Mouse (Mus musculus) embryo, embryonic 11 days (tissue): ENCODE measurements around the gene Pik3cd.

Experiments used
- DNase-seq: peaks from one replicate; pipeline ENCODE4 v3.0.0-alpha.2; 2015

The Pik3cd gene

DNA sequence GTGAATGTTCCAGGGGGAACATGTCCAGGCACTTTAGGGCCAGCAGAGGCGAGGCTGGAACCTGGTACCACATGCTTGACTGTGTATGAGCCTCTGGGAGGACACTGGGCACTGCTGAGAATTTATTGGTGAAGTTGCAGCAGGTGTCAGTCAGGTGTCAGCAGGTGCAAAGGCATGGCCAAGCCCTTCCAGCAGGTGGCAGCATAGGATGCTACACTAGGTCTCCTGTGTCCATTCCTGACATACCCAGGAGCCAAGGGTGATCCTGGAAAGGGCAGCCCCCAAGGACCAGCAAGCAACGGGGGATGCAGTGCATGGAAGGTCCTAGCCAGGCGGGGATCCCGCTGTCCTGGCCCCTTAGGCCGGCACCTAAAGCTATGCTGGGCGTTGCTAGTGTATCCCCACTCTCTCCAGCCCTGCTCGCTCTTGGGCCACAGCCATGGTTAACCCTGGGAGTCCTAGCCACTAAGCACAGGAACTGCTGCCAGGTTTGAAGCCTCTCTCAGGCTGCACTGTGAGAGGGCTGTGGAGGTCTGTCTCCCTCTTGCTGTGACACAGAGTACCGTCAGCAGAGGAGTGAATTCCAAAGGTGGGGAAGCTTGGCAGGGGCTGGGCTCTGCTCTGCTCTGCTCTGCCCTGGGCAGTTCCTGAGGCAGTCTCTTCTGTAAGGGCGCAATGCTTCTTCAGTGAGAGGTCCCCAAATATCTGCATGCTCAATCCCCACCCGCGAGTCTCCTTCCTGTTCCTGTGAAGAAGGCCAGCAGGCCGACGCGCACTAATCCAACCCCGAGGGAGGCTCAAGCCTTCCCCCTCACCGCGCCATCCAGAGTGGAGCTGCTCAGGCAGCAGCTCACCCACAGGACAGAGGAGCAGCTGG lies 21.7 kb upstream of the Pik3cd start:
- peak; percentile 41 for DNase-seq

DNA sequence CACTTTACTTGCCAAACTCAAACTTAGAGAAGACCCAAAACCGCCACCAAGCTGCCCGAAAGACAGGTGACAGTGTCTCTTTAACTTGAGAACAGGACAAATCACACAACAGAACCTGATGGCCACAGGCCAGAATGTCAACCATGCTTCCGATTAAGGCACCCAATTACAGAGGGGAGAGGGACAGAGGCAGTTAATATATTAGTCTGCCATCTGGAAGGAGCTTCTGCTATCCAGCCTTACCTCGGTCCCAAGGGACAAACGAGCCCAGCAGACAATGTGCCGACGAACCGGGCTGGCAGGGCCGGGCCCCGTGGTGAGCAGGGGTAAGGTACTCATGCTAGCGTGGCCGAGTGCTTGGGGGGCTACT lies 20.6 kb upstream of the Pik3cd start:
- no peak for DNase-seq

DNA sequence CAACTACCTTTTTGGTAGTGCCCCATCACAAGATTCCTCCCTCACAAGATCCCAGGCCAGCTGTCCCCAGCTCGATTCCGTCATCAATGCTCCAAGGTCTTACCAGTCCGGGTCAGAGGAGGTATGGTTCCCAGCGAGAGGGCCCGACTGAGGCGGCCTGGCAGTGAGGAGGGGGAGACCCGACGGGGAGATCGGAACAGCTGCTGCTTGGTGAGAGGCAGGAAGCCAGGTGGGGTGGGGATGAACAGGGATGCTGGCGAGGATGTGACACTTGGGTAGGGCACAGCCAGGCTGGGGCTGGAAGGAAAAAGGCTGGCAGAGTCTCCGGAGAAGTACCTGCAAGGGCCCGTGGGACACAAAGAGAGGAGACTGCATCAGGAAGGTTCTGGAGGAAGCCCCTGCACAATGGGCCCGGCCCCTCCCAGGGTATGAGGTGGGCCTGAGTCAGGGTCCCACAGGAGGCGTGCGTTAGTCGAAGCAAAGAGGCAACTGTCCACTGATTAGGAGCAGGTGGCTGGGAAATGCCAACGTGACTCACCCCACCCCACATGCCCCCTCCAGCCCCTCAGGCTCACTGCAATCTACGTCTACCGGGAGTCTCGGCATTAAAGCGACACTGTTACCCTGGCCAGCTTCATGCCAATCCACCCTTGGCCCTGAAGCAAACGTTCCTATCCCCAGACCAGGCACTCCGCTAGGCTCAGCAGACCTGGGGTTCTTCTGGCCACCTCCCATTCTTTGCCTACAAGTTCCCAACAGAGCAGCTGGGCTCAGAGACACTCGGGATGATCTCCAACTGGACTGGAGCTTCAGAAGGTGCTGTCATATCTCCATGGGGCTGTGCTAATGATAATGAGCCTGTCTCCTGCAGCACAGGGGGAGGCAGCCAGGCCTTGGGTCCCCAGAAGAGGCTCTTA lies 20.0 kb upstream of the Pik3cd start:
- DNase-seq, result no peak

DNA sequence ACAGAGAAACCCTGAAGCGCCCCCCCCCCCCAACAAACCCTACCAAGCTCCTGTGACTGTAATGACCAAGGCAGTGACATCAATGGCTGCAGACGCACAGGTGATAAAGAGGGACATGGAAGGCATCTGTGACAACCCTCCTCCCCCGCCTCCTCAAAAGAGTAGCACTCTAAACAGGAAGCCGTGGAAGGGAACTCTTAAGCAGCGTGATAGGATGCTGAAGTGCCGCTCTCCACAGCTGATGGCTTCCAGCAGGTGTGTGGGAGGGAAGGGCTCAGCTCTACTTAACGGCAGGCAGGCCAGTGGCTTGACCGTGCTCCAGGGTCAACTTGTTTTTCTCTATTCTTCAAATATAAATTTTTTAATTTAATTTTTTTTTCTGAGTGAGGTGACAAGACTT lies 18.8 kb upstream of the Pik3cd start:
- DNase-seq, result no peak

DNA sequence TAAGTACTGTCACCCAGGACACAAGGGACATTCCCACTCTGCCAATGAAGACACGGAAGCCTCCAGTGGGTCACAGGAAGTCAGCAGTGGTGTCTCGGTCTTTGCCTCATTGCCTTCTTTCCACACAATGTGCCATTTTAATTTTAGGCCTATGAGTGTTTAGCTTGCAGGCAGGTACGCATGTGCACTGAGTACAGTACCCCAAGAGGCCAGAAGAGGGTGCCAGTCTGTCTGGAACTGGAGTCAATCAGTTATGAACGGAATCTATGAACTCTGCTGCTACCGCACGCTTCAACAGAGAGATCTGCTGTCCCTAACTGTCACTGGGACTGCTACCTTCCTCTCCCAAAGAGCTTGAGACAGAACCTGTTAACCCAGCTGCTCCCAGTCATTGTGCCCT lies 17.3 kb upstream of the Pik3cd start:
- DNase-seq, result peak; percentile 46

DNA sequence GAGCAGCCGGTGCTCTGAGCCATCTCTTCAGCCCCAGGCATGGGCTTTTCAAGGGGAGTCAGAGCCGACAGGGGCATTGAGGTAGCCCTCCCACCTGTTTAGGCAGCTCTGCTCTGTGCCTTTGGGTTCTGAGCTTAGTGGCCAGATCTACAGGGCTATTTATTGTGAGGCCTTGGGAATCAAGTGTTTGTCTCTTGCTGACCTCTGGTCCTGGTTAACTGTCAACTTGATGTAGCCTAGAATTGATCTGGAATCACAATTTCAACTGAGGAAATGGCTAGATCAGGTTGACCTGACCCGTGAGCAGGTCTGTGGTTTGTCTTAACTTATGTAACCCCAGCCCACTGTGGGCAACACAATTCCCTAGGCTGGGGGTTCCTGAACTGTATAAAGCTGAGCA lies 12.2 kb upstream of the Pik3cd start:
- no peak for DNase-seq

DNA sequence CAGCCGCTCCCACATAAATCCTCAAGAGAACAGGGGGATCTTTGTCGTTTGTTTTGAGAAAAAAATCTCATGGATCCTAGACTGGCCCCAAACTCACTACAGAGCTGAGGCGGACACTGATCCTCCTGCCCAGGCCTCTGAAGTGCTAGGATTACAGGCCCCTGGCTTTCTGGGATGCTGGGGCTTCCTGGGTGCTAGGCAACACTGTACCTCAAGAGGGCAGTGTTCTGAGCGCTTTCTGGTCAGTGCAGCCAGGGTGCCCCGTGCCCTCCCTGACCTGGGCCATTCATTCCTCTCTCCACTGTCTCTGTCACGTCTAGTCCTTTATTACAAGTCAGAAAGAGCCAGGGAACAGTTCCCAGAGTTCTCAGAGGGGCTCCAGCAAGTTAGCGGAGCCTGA lies 9.6 kb upstream of the Pik3cd start:
- peak; percentile 77 for DNase-seq

DNA sequence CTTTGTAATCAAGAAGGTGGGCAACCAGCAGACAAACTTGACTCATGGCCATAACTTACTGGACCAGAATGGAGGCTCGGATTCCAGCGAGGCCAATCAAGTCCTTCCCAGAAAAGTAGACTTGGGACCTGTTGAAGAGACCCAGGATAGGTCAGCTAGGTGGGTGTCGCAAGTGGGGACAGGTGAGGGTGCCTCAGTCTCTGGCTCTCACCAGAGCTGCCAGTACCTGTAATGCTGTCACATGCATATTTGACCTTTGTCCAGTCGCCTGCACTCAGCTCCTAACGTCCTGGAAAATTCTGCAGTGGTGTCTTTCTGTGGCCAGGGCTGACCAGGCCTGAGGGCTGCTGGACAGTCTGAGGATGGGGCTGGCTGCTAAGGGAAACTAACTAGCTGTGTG lies 9.1 kb upstream of the Pik3cd start:
- no peak for DNase-seq

DNA sequence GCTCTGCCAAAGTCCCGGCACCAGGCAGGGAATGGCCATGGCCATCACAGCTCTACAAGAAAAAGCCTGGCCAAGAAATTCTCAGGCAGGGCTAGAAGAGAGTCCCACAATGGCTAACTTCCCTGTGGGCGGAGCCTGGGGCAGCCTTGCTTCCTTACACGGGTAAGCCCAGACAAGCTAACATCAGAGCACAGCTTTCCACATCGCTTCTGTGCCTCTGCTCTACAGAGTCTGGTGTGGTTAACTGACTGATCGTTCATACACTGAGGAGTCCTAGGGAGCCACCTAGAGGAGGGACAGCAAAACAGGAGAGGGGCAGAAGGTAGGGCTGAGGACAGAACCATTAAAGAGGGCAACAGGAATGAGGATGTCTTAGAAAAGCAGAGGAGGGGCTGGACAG lies 8.1 kb upstream of the Pik3cd start:
- peak; percentile 72 for DNase-seq

DNA sequence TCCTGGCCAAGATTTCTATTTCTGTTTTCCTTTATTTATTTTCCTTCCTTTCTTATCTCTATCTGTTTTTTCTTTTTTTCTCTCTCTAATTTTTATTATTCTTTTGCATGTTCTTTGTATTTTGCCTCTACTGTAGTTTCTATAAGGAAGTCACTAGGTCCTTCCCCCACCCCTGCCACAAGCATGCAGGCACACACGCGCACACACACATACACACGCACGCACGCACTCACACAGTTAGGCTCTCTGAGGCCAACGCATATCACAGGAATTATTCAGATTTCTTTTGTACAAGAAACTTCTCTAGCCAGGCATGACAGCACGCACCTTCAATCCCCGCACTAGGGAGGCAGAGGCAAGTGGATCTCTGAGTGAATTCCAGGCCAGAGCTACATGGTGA lies 3.6 kb upstream of the Pik3cd start:
- DNase-seq, result no peak

DNA sequence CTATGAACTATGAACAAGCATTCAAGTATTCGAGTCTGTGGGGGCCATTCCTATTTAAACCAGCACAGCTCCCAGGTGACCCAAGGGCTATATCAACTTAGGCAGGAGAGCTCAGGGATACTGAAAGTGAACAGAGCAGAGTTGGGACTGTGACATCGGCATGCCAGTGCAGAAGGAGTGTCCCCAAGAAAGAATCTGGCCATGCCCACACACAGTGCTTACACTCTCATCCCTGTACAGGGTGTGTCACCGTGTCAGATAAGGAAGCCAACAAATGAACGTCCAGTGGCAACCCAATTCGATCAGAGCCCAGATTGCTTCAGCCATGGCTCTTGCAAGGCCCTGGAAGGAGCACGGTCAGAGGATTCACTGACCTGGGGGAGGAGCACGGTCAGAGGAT lies 2.9 kb upstream of the Pik3cd start:
- no peak for DNase-seq

DNA sequence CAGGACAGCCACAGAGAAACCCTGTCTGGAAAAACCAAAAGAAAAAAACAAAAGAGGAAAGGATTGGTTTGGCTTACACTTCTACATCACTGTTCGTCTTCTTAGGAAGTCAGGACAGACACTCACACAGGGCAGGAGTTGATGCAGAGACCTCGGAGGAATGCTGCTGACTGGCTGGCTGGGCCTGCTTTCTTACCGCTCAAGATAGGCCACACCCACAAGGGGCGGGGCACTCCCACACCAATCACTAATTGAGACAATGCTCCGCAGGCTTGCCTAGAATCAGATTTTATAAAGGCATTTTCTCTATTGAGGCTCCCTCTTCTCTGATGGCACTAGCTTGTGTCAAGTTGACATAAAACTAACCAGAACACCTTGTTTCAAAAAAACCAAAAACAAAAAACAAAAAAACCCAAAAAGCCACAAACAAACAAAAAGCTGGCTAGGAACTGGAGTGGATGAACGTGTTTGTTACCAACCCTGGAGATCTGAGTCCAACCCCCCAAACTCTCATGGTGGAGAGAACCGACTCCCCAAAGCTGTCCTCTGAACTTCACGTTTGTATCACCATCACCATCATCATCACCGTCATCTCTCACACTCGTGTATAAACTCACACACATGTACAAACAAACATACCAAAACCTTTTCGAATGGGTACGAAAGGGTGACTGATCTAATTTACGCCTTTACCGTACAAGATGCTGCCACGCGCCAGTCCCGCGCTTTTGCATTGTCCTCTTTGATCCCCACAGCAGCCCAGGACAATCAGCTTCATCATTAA lies 753 bp downstream of the Pik3cd start:
- DNase-seq, result peak; percentile 60

DNA sequence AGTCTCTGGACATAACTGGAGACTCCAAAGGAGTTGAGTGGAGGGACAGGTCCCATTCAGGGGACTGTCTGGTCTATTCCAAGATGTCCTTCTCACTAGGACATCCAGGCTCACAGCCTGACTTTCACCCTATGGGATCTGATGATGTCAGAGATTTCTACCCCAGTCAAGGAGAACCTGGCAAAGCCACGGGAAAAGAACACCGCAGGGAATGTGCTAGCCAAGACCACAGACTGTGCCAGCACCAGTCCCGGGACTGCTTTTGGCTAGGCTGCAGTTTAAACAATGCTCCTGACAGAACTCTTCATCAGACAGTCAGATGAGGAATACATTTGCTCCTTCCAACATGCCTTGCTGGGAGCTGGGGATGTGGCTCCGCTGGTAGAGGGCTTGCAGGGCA lies 2.4 kb downstream of the Pik3cd start:
- no peak for DNase-seq

DNA sequence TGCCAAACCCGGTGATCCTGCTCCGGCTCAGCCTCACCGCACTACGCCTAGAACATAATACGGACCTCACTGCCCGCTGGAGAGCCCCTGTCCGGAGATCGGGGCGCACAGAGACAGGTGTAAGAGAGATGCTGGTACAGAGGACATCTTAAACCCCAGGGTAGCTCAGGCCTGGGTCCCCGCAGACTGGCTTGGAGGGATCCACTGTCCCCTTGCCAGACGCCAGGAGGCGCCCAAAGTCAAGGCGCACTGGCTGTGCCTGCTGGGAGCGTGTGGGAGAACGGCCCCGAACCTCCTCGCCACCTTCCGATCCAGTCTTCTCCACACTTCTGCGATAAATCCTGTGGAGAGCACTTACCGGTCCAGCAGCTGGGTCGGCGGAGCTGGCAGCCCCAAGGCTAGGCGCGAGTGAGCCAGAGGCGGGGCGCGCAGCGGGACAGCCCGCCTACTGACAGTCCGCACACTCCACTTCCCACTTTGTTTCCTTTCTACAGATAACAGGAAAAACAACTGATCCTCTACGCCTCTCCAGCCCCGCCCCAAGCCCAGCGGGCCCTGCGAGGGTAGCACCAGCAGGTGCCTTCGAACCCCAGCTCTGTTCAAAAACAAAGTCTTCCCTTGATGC lies 4.1 kb downstream of the Pik3cd start:
- peak; percentile 82 for DNase-seq

DNA sequence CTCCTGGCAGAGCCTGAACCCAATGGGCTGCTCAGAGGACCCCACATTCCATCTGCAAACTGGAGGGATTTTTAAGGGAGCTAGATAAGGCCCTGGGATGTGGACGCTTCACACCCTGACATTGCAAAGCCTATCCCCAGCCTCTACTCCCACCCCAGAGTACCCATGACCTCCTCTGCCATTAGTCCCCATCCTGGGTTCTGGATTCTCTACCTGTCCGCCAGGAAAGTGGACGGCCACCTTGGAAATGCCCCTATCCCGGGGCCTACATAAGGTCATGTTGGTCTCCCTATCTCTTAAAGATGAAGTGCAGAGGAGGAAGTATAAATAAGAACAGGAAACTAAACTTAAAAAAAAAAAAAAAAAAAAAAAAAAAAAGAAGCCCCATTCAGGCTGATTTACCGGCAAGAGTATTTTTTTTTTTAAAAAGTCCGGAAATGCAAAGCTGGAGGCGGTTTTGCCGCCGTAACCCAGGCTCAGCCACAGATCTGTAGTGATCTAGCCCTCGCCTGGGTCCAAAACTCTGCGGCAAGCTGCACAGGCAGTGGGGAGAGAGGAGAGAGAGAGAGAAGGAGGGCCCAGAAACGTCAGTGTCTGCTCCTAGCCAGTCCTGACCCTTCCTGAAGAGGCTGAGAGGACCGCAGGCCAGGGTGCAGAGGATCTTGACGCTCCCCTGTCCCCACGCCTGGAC lies 4.7 kb downstream of the Pik3cd start:
- DNase-seq, result peak; percentile 31

DNA sequence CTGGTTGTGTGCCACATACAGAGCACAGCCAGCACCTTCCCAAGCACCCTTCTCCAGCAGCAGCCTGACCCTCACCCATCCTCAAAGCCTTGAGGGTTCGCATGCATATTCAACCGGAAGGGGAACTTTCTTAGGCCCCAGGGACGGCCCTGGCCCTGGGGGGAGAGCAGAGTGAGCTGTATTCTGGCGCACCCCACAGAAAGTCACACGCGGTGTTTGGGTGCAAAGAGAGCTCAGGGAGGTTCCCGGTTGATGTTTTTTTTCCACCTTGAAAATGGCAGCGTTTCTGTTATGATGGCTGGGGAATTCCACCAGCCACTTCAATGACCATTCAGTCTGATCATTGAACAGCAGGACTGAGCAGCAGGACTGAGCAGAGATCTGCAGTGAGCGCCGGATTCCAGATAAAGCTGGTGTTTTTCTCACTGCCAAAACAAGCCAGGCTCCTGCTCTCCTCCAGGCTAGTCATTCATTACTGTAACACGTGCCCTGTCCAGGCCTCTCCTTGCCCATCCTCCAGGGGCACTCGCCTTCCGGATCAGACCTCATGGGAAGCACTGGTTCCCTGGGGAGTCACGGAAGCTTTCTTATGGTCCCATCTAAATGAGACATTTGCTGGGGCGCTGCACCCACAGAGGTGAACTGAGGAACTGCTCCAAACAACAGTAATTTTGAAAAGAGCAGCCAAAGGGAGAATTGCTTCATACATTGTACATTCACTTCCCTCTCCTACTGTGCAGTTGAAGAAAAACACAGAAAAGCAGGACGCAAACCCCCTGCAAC lies 6.0 kb downstream of the Pik3cd start:
- peak; percentile 49 for DNase-seq

DNA sequence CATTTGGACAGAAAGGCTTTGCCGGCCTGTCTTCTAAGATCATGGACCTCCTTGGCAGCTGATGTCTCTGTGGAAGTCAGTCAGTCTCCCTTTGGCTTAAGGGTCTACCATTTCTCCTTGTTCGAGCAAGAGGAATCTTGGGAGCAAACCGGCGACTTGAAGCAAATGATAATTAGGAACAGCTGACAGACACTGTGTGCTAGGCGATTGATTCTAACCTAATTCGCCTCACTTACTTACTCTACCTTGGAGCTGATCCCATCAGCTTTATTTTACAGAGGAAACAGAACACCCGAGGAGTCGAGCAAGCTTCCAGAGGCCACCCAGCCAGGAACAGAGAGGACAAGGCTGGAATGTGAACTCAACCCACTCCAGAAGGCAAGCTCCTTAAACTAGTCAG lies 11.0 kb downstream of the Pik3cd start:
- no peak for DNase-seq

DNA sequence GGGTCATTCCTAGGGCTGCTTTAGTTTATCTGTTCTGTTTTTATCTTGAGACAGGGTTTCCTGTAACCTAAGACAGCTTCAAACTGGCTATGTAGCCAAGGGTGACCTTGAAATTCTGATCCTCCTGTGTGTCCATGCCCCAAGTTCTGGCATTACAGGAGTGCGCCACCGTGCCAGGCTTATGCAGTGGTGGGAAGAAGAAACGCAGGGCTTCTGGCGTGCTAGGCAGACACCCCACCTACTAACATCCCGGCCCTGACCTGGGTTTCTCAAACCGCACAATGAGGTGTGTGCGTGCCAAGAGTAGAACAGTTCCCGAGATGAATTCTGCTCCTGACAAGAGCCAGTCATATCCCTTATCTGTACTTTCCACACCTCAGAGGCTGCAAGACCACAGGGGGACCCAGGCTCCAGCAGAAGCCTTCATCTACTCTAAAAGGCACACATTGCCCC lies 11.5 kb downstream of the Pik3cd start:
- DNase-seq, result no peak

DNA sequence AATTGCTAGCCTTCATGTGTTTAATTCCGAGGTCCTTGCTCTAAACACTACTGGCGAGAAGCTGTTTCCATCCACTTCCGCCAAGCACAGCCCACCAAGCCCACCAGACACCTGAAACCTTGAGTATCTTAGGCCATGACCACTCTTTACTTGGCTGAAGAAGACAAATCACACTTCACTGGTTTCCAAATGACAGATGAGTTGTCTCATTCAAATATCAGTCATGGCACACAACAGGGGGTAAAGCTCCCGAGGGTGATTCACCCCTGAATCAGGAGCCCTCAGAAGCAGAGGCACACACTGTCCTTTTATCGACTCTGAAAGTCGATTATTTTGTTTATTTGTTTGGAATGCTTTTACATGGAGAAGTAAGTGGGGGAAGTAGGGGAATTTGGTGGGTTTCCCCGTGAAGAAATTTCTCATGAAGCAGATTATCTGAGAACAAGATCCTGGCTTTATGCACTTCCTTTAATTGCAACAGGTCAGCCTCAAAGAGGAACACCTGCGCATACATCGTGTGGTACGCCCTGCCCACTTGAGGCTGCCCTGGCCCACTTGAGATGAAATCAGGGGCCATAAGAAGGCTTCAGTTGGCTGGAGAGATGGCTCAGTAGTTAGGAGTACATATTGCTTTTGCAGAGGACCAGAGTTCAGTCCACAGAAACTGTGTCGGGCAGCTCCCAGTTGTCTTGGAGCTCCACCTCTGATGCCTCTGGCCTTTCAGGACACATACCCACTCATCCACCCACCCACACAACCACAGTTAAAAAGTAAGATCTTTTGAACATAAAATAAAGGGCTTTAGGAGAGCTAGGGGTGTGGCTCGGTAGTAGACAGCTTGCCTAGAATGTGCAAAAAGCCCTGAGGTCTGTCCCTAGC lies 12.3 kb downstream of the Pik3cd start:
- no peak for DNase-seq

DNA sequence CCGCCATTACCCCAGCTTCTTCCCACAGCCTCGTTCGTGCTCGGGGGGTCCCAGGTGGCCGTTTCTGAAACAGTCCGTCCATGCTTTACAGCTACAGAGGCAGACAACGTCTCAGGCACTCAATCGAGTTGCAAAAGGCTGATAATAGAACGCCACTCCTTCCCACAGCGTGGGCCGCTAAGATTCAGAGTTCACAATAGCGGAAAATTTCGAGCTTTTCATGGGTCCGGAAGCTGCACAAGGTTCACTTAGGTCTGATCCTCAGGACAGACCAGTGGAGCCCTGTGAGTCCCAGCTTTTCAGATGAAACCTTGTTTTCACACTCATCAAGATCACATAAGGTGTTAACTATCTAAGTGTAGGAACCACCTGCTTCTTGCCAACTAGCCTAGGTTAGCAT lies 13.5 kb downstream of the Pik3cd start:
- DNase-seq, result no peak
